Mouse (Mus musculus) erythroblast, embryonic 14.5 days (primary cell): ENCODE data around the gene Itch.

Source experiments
- GATA1 ChIP-seq: IDR thresholded peaks from 2 replicates; pipeline ENCODE4 v1.6.1; 2012; ENCODE audit warnings: low read length, inconsistent platforms, mixed read lengths
- TAL1 ChIP-seq: IDR thresholded peaks from 3 replicates; pipeline ENCODE4 v1.6.1; 2012; ENCODE audit warnings: low read length, inconsistent platforms, mixed read lengths

GRCm38 (mm10) chr2:155101761-155102181 lies 31.5 kb upstream of the Itch start:
- TF ChIP-seq GATA1, result no peak
- no peak for TF ChIP-seq TAL1
